Mouse (Mus musculus) megakaryocyte, embryonic 14.5 days (primary cell): ENCODE results near the gene Cdh6. TPM values are rescaled to one million over a fixed set of nuclear protein-coding genes. Genes with fewer than 3 reads are reported as not detected.

Experiments
- H3K27me3 ChIP-seq: replicated peaks from 2 replicates; pipeline ENCODE3; 2012; ENCODE audit warnings: inconsistent platforms
- H3K36me3 ChIP-seq: replicated peaks from 2 replicates; pipeline ENCODE3; 2012; ENCODE audit warnings: low read length, inconsistent platforms, mixed read lengths
- H3K4me1 ChIP-seq: 2 replicates; pipeline ENCODE4 v1.6.1; 2012; ENCODE audit warnings: inconsistent platforms
- H3K4me3 ChIP-seq: replicated peaks from 2 replicates; pipeline ENCODE3; 2012; ENCODE audit warnings: moderate library complexity, mild to moderate bottlenecking, inconsistent platforms
- H3K9me3 ChIP-seq: 2 replicates; pipeline ENCODE4 v1.6.1; 2012; ENCODE audit warnings: inconsistent platforms
- FLI1 ChIP-seq: IDR thresholded peaks from 2 replicates; pipeline ENCODE4 v1.6.1; 2012; ENCODE audit warnings: low read length, inconsistent platforms, mixed read lengths
- GATA1 ChIP-seq: IDR thresholded peaks from 3 replicates; pipeline ENCODE4 v1.6.1; 2012; ENCODE audit warnings: mixed read lengths, low read length, inconsistent platforms, borderline replicate concordance
- polyA plus RNA-seq: library from polyadenylated mRNA; stranded (reverse); fragments of >175 nt; gene quantifications from 2 replicates; pipeline ENCODE4 v1.2.3, GENCODE M21; 2012; ENCODE audit warnings: low replicate concordance; ENCODE audit not compliant: insufficient read depth

Cdh6 gene
- not detected in 2 replicates for polyA plus RNA-seq

DNA sequence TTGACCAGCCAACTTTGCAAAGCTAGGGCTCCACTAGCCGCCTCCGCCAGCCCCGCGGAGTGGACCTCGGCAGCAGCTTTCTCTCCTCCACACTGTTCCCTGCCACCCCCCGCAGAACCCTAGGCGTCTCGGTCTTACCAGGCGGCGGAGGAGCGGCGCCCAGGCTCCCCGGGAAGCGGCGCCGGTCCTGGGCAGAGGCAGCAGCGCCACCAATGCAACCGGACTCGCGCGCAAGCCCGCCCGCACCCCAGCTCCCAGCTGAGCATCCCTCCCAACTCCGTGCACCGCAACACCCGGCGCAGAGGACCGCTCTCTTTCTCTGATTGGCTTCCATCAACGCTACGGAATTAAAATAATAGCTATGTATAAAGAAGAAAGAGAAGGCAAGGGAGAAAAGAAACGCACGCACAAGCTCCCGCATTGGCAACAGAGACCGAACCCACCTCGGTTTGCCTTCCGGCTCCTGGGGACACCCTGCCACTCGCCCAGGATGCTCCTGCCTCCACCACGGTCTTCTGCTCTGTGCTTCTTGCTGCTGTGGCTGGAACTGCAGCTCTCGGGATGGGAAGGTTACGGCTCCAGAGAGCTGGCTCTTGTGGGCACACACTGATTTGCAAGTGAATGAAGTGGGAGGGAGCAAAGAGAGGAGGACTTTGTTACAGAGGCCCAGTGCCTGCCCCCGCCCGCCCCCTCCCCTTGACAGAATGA is at the start of gene Cdh6:
Cdh6 (minus strand) TSS at position 605 of the 708 bp plus-strand sequence.
- Histone ChIP-seq H3K27me3 (peaks cover 46% of the 10 kb centered on the region), H3K4me3 (peak within 1 kb of the TSS; percentile 74), H3K36me3 (no peaks in the 10 kb centered on the region), H3K4me1 (peaks cover 17% of the 10 kb centered on the region), H3K9me3 (peaks cover 10% of the 10 kb centered on the region; the same call in 1 of the 2 replicates)
- TF ChIP-seq FLI1 (no peak), GATA1 (no peak)

DNA sequence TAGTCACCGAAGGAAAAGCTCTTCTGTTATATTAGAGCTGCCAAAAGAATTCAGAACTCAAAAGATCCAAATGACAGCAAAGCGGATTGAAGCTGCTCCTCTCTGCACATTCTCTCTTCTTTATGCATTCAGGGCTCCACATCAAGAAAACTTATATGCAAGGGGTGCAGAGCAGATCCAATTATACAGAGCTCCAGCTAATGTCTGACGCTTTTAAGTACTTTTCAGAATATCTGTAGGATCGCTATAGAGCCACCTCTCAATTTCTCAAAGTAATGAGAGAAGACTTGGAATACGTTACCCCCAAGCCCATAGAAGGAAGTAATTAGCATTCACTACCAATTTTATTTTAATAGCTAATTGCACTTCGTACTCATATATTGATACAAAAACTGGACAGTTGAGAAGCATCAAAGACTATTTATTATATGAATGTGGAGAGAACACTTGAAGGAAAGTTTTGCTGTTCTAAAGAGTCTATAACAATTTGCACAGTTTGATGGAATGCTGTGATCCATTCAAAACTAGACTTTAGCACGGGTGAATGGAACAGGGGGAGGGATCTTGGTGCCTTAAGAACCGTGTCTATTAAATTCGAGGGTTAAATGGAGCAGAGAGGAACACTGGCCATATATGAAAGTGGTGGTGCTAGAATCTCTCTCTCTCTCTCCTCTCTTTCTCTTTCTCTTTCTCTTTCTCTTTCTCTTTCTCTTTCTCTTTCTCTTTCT is 46.4 kb upstream of the Cdh6 start:
- H3K4me1 ChIP-seq = no peaks in the 10 kb centered on the region
- no peaks in the 10 kb centered on the region for H3K9me3 ChIP-seq
- H3K27me3 ChIP-seq = no peaks in the 10 kb centered on the region
- H3K4me3 ChIP-seq = no peak overlapping the region
- TF ChIP-seq FLI1 (no peak), GATA1 (no peak)
- no peaks in the 10 kb centered on the region for H3K36me3 ChIP-seq

DNA sequence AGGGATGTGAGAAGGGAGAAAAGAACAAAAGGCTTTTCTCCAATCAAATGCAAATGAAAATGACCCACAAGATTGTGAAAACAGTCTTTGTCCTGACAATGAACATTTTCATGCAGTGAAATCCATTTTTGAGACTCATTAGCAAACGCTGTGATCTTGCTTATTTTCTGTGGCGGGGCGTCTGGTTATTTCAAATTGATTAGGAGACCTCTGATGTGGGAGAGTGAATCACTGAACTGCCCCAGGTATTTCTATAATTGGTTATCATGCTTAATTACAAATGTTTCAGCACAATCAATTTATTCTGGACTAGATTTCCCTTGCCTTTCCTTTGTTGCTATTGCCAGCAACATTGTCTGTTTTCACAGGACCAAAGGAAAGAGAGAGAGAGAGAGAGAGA is 44.3 kb upstream of the Cdh6 start:
- no peaks in the 10 kb centered on the region for H3K4me1 ChIP-seq
- no peak overlapping the region for H3K4me3 ChIP-seq
- H3K27me3 ChIP-seq = no peaks in the 10 kb centered on the region
- no peaks in the 10 kb centered on the region for H3K36me3 ChIP-seq
- TF ChIP-seq FLI1 (no peak), GATA1 (no peak)
- H3K9me3 ChIP-seq = no peaks in the 10 kb centered on the region

DNA sequence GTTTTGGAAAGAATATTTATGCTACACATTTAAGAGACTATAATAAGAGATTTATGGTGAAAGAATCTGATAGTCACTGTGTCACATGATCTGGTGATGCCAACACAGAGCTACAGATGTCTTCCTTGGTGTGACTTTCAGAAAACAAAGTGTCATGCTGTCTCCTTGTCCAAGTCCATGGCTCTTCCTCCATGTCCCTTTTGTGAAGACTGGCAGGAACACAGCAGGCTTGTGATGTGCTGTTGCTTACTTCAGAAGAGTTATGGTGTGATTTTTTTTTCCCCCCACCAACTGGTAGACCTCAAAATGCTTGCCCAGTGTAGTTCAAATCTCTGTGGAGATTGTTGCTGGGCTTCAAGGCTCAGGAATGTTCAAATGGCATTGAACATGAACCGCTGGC is 43.7 kb upstream of the Cdh6 start:
- no peaks in the 10 kb centered on the region for H3K9me3 ChIP-seq
- H3K4me1 ChIP-seq = no peaks in the 10 kb centered on the region
- no peak overlapping the region for H3K4me3 ChIP-seq
- no peaks in the 10 kb centered on the region for H3K27me3 ChIP-seq
- no peaks in the 10 kb centered on the region for H3K36me3 ChIP-seq
- TF ChIP-seq FLI1 = no peak
- TF ChIP-seq GATA1 = no peak

DNA sequence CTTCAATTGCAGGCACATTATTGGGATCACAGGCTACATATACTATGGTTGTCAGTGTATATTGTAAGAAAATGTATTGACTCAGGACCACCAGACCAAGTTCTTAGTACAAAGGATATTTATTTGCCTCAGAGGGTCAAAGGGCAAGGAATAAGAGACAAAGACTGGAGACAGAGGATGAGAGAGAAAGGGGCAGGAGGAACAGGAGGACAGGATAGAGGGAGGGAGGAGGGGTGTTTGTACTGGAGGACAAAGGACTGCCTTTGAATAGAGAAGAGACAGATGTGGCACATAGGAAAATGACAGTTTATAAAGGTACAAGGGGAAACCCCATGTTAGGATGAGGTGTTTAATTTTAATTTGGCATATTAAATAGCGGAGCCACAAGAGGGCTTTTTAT is 39.5 kb upstream of the Cdh6 start:
- H3K4me1 ChIP-seq = no peaks in the 10 kb centered on the region
- no peaks in the 10 kb centered on the region for H3K36me3 ChIP-seq
- H3K4me3 ChIP-seq = no peak overlapping the region
- no peaks in the 10 kb centered on the region for H3K9me3 ChIP-seq
- no peak for TF ChIP-seq GATA1
- no peak for TF ChIP-seq FLI1
- no peaks in the 10 kb centered on the region for H3K27me3 ChIP-seq

DNA sequence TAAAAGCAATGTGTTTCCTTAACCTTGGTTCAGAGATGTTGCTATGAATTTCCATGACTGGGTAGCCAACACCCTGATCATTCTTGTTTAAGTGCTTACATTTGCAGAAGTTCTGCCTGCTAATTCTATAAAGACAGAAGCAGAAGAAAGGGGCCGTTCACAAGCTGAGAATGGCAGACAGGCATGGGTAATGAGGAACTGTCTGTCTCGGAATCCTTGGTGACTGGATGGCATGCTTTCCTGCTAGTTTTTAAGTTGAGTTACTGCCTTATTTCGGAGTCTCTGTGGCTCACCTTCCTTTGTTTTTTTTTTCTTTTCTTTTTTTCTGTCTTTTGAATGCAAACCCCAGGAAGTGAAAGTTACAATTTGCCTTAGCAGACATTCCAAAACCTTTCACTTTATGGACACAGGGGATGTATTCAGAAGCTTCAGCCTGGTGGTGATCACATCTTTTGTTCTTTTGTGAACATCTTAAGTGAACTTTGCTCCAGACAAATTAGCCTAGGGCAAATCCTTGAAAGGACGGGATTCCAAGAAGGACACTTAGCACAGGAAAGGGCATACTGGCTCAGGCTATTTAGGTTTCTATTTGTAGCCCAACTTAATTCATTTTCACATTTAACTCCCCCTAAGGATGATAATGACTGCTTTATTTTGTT is 38.7 kb upstream of the Cdh6 start:
- TF ChIP-seq GATA1 (no peak), FLI1 (no peak)
- no peak overlapping the region for H3K4me3 ChIP-seq
- H3K4me1 ChIP-seq = no peaks in the 10 kb centered on the region
- H3K36me3 ChIP-seq = no peaks in the 10 kb centered on the region
- peaks cover 3% of the 10 kb centered on the region; the same call in 1 of the 2 replicates for H3K9me3 ChIP-seq
- no peaks in the 10 kb centered on the region for H3K27me3 ChIP-seq

DNA sequence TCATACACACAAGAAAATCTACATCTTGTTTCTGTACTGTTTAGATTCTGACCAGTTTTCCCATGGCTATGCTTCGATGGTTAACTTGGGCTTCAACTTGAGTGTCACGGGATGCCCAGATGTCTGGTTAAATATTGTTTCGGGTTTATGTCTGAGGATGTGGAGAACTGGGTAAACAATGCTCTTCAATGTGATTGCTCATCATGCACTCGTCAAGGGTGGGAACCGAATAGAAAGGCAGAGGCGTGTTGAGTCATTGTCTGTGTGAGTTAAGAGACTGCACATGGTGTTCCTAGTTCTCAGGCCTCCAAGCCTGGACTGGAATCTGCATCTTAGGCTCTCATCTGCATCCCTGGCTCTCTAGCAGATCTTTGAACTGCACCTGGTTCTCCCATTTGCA is 36.7 kb upstream of the Cdh6 start:
- Histone ChIP-seq H3K4me1 (no peaks in the 10 kb centered on the region), H3K4me3 (no peak overlapping the region), H3K27me3 (no peaks in the 10 kb centered on the region), H3K9me3 (peaks cover 3% of the 10 kb centered on the region; the same call in 1 of the 2 replicates), H3K36me3 (no peaks in the 10 kb centered on the region)
- TF ChIP-seq FLI1 = no peak
- TF ChIP-seq GATA1 = no peak

DNA sequence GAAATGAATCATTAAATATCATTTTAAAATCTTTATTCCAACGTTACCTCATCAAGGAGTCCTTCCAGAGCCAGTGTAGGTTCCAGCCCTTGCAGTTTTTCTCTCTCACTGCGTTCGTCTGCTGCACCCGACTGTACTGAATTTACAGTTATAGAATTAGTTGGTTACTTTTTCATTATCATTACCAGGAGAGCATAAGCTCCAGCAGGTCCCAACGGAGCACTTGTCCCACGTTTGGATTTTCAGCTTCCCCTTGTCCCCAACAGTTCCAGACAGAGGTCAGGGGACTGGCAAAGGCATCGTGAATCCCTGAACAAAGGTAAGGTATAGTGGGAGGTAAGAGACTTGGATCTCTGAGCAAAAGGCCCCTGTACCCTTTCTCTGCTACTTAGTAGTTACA is 35.2 kb upstream of the Cdh6 start:
- Histone ChIP-seq H3K36me3 (no peaks in the 10 kb centered on the region), H3K4me3 (no peak overlapping the region), H3K4me1 (no peaks in the 10 kb centered on the region), H3K9me3 (peaks cover 3% of the 10 kb centered on the region; the same call in 1 of the 2 replicates), H3K27me3 (no peaks in the 10 kb centered on the region)
- no peak for TF ChIP-seq GATA1
- TF ChIP-seq FLI1 = no peak

DNA sequence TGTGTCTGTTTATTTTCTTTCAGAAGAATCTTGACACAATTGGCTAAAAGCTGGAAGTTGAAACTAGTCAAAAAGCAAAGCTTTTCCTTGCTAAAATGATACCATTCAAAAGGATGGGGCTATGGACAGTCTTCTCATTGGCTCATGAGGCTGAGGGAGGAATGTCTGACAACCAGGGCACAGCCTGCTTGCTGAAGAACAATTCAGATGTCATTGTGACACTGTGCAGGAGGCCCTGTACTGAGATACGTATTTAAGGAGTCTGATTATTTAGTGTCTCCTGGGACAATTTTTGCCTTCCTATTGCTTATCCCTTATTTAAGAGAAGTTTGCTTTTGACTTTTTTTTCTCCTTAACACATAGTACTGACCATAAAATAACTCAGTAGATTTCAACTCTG is 22.8 kb upstream of the Cdh6 start:
- H3K4me1 ChIP-seq = no peaks in the 10 kb centered on the region
- H3K36me3 ChIP-seq = no peaks in the 10 kb centered on the region
- no peaks in the 10 kb centered on the region for H3K9me3 ChIP-seq
- no peaks in the 10 kb centered on the region for H3K27me3 ChIP-seq
- no peak overlapping the region for H3K4me3 ChIP-seq
- TF ChIP-seq FLI1 = no peak
- no peak for TF ChIP-seq GATA1

DNA sequence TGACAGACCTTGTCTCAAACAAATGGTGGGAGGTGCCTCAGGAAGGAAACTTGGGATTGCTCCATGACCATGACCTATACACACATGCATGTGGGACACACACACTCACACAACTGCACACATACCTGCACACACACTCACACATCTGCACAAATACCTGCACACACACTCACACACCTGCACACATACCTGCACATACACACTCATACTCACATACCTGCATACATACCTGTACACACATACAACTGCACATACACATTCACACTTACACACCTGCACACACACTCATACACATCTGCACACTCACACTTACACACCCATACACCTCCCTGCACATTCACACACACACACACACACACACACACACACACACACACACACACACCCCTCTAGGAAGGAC is 20.6 kb upstream of the Cdh6 start:
- H3K4me1 ChIP-seq = no peaks in the 10 kb centered on the region
- H3K36me3 ChIP-seq = no peaks in the 10 kb centered on the region
- H3K27me3 ChIP-seq = no peaks in the 10 kb centered on the region
- peak overlapping the region; percentile 18 for H3K4me3 ChIP-seq
- no peaks in the 10 kb centered on the region for H3K9me3 ChIP-seq
- no peak for TF ChIP-seq GATA1
- no peak for TF ChIP-seq FLI1
